In the genomic region with DNA sequence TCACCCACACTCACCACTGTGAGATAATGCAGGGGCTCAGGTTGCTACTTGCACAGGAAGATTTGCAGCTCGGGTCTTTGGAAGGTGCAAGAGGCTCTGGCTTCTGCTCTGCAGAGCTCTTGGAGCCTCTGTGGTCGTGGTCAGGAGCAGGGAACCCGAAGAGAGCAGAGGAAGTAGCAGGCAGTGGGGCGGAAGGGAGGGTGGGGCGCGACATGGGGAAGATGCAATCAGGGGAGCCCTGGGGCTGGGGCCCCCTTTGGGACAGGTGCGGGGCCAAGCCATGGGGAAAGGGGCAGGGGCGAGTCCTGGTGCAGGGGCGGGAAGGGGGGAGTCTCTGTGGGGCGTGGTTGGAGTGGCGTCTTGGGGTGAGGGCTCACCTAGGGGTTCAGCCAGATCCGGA, we compare ENCODE assay signal across 9 mouse cellular contexts. TPM values are rescaled to one million over a fixed set of nuclear protein-coding genes. Genes with fewer than 3 reads are reported as not detected.
DNase-seq lines count a peak whose midpoint lies in the region; ATAC-seq and TF ChIP-seq lines count a peak whose summit lies in the region.
"Had no signal": no experiment of that assay in that cellular context is flagged by ENCODE, and none has a peak within 500 bp of the region (broad histone marks: within the 10 kb centered on the region; RNA-seq: fewer than 3 reads in every experiment).

A gene (minus strand): TSS at position 184 of the 400 bp plus-strand sequence.

- TF ChIP-seq POLR2A in kidney, adult 2 months (IDR thresholded peaks at IDR 0.05; ENCODE audit: low read depth, low read length): no peak

- no peaks in the 10 kb centered on the region for H3K36me3 ChIP-seq in kidney, adult 2 months (ENCODE audit: control insufficient read depth, insufficient read depth, low read length)
- no peaks in the 10 kb centered on the region for H3K36me3 ChIP-seq in embryonic facial prominence, embryonic 13.5 days
- no peaks in the 10 kb centered on the region for H3K36me3 ChIP-seq in liver, postnatal 0 days (replicated peaks; ENCODE audit: insufficient read depth, low read length)
- H3K36me3 ChIP-seq in stomach, embryonic 16.5 days (ENCODE audit: control insufficient read depth, insufficient read depth, low read length): no peaks in the 10 kb centered on the region
- H3K36me3 ChIP-seq: hindbrain, embryonic 15.5 days had no signal

- peak within 1 kb of the TSS; percentile 2; the same call in 1 of the 2 replicates for H3K4me3 ChIP-seq in kidney, adult 2 months (ENCODE audit: insufficient read depth, low read depth, low read length)
- H3K4me3 ChIP-seq in embryonic facial prominence, embryonic 13.5 days: no peak within 1 kb of the TSS
- peak within 1 kb of the TSS; percentile 38 for H3K4me3 ChIP-seq in liver, postnatal 0 days (ENCODE audit: low read depth, low read length)
- peak within 1 kb of the TSS; percentile 19 for H3K4me3 ChIP-seq in stomach, embryonic 16.5 days (replicated peaks; ENCODE audit: low read length)
- H3K4me3 ChIP-seq: hindbrain, embryonic 15.5 days had no signal

- peak within 1 kb of the TSS; percentile 32 for H3K4me2 ChIP-seq in embryonic facial prominence, embryonic 13.5 days
- peak within 1 kb of the TSS; percentile 65 for H3K4me2 ChIP-seq in liver, postnatal 0 days (ENCODE audit: low read depth, low read length)
- H3K4me2 ChIP-seq in stomach, embryonic 16.5 days (ENCODE audit: low read depth, low read length): peak within 1 kb of the TSS; percentile 45
- H3K4me2 ChIP-seq: hindbrain, embryonic 15.5 days had no signal

- whole genome bisulfite sequencing in kidney, adult 2 months: 30% methylated on average over 12 of the region's 12 CpGs
- 25% methylated on average over 12 of the region's 12 CpGs for WGBS in embryonic facial prominence, embryonic 13.5 days
- 15% methylated on average over 12 of the region's 12 CpGs for WGBS in liver, postnatal 0 days (ENCODE audit: insufficient replicate concordance)
- WGBS in stomach, embryonic 16.5 days: 26% methylated on average over 12 of the region's 12 CpGs

- TF ChIP-seq EP300 in liver, postnatal 0 days (IDR thresholded peaks at IDR 0.05; ENCODE audit: low read depth): no peak

- no peak for TF ChIP-seq CTCF in kidney, adult 2 months (conservative IDR thresholded peaks at IDR 0.05; ENCODE audit: insufficient read depth, insufficient read length, low read depth, low read length)
- no peak for TF ChIP-seq CTCF in liver, postnatal 0 days (IDR thresholded peaks at IDR 0.05; ENCODE audit: low read depth)

- no peak for ATAC-seq in embryonic facial prominence, embryonic 13.5 days (ENCODE audit: insufficient number of reproducible peaks, insufficient read depth, low FRiP score, low TSS enrichment, low read depth)
- ATAC-seq in liver, postnatal 0 days: peak; percentile 62
- no peak for ATAC-seq in stomach, embryonic 16.5 days (ENCODE audit: insufficient read depth, low FRiP score)

- H3K4me1 ChIP-seq in kidney, adult 2 months (ENCODE audit: control insufficient read depth, insufficient read depth, low read length): no peaks in the 10 kb centered on the region
- H3K4me1 ChIP-seq in embryonic facial prominence, embryonic 13.5 days: no peaks in the 10 kb centered on the region
- peaks cover 5% of the 10 kb centered on the region; the same call in 1 of the 2 replicates for H3K4me1 ChIP-seq in liver, postnatal 0 days (ENCODE audit: insufficient read depth)
- H3K4me1 ChIP-seq in stomach, embryonic 16.5 days (ENCODE audit: control insufficient read depth, insufficient read depth, low read length): no peaks in the 10 kb centered on the region
- H3K4me1 ChIP-seq: hindbrain, embryonic 15.5 days had no signal

- H3K9me3 ChIP-seq in embryonic facial prominence, embryonic 13.5 days: no peaks in the 10 kb centered on the region
- no peaks in the 10 kb centered on the region for H3K9me3 ChIP-seq in liver, postnatal 0 days (ENCODE audit: low read length)
- no peaks in the 10 kb centered on the region for H3K9me3 ChIP-seq in stomach, embryonic 16.5 days (replicated peaks; ENCODE audit: control insufficient read depth, low read length)
- H3K9me3 ChIP-seq: hindbrain, embryonic 15.5 days had no signal

- DNase-seq in kidney, adult 2 months: no peak
- no peak for DNase-seq in kidney, adult 8-10 months
- DNase-seq in liver, postnatal 0 days: peak; percentile 53
- no peak for DNase-seq in urinary bladder, adult 18-20 months (ENCODE audit: low spot score in 2 of 2)
- DNase-seq in ovary, postnatal 36 days (ENCODE audit: low spot score): no peak
- DNase-seq in MN1 (ENCODE audit: low spot score): no peak

- no peak within 1 kb of the TSS for H3K27ac ChIP-seq in kidney, adult 2 months (ENCODE audit: insufficient read depth, low read depth, low read length)
- no peak within 1 kb of the TSS for H3K27ac ChIP-seq in embryonic facial prominence, embryonic 13.5 days
- H3K27ac ChIP-seq in liver, postnatal 0 days (ENCODE audit: low read depth): peak within 1 kb of the TSS; percentile 53; the same call in 1 of the 2 replicates
- H3K27ac ChIP-seq in stomach, embryonic 16.5 days (ENCODE audit: low read length): no peak within 1 kb of the TSS
- H3K27ac ChIP-seq: hindbrain, embryonic 15.5 days had no signal

- no peaks in the 10 kb centered on the region for H3K27me3 ChIP-seq in kidney, adult 2 months (replicated peaks; ENCODE audit: control insufficient read depth, insufficient read depth, low read length)
- H3K27me3 ChIP-seq in embryonic facial prominence, embryonic 13.5 days: no peaks in the 10 kb centered on the region
- no peaks in the 10 kb centered on the region for H3K27me3 ChIP-seq in liver, postnatal 0 days (ENCODE audit: insufficient read depth, low read length)
- no peaks in the 10 kb centered on the region for H3K27me3 ChIP-seq in stomach, embryonic 16.5 days (ENCODE audit: control insufficient read depth, insufficient read depth, low read length)
- H3K27me3 ChIP-seq: hindbrain, embryonic 15.5 days had no signal

- no peak within 1 kb of the TSS for H3K9ac ChIP-seq in embryonic facial prominence, embryonic 13.5 days
- H3K9ac ChIP-seq in liver, postnatal 0 days (replicated peaks): peak within 1 kb of the TSS; percentile 21; the same call in 1 of the 2 replicates
- no peak within 1 kb of the TSS for H3K9ac ChIP-seq in stomach, embryonic 16.5 days (ENCODE audit: low read length)
- H3K9ac ChIP-seq: hindbrain, embryonic 15.5 days had no signal

RNA-seq across cellular contexts. Expression of the gene that starts here (rescaled TPM):
- polyA plus RNA-seq in kidney, adult 2 months (2012; rRNA removed): 0.14 and 0.53 TPM in 2 replicates
- polyA plus RNA-seq in embryonic facial prominence, embryonic 13.5 days (2015; fragmentation: Nextera tagmentation; extraction: Ambion mirVana): 0.48 and 0.70 TPM in 2 replicates
- polyA plus RNA-seq in liver, postnatal 0 days (2015; fragmentation: Nextera tagmentation; extraction: Ambion mirVana): 3.8 and 4.2 TPM in 2 replicates
- polyA plus RNA-seq in stomach, embryonic 16.5 days (2015; fragmentation: Nextera tagmentation; extraction: Ambion mirVana): 3.1 and 3.2 TPM in 2 replicates
